ENCODE assay signal across 18 mouse cellular contexts in genomic region chr2:20145368-20145767, GRCm38 (mm10).
A peak's percentile ranks its signal among the peaks of the same experiment; 100 is the strongest.
DNase-seq lines count a peak whose midpoint lies in the region; ATAC-seq and TF ChIP-seq lines count a peak whose summit lies in the region.
"Had no signal": no experiment of that assay in that cellular context is flagged by ENCODE, and none has a peak within 500 bp of the region (broad histone marks: within the 10 kb centered on the region; RNA-seq: fewer than 3 reads in every experiment).

No protein-coding gene starts in this region.

- peak; percentile 55; the same call in 1 of the 2 replicates for ATAC-seq in forebrain, postnatal 0 days
- no peak for ATAC-seq in forebrain, embryonic 13.5 days
- ATAC-seq: lung, postnatal 0 days had no signal

- 38% methylated on average over 4 of the region's 4 CpGs for WGBS in forebrain, postnatal 0 days
- 64% methylated on average over 4 of the region's 4 CpGs for WGBS in forebrain, embryonic 13.5 days

- H3K4me2 ChIP-seq in forebrain, postnatal 0 days (ENCODE audit: low read depth) = no peak overlapping the region
- no peak overlapping the region for H3K4me2 ChIP-seq in forebrain, embryonic 13.5 days
- H3K4me2 ChIP-seq: heart, embryonic 13.5 days; neural tube, embryonic 13.5 days had no signal

- H3K27ac ChIP-seq in forebrain, postnatal 0 days (ENCODE audit: low read depth, low read length) = no peak overlapping the region
- no peak overlapping the region for H3K27ac ChIP-seq in forebrain, embryonic 13.5 days
- H3K27ac ChIP-seq: forebrain, embryonic 10.5 days; heart, embryonic 13.5 days; liver, embryonic 14.5 days; neural tube, embryonic 13.5 days had no signal

- DNase-seq in forebrain, postnatal 0 days = no peak
- peak; percentile 40 for DNase-seq in kidney, postnatal 14 days
- no peak for DNase-seq in kidney, adult 11 months
- peak; percentile 21 to 26 for DNase-seq in right cerebral cortex, adult 2 months (ENCODE audit: low spot score in 2 of 2)
- no peak for DNase-seq in right cerebral cortex, postnatal 4 days
- peak; percentile 18 to 29 for DNase-seq in right cerebral cortex, postnatal 10 days (ENCODE audit: low spot score in 2 of 2)
- DNase-seq in urinary bladder, adult 2 months (ENCODE audit: low spot score) = no peak
- DNase-seq: B cell, adult 2 months; cerebellum, adult 11 months; gastrocnemius, postnatal 36 days; heart, postnatal 4 days; thymus, adult 18-20 months had no signal

- H3K9ac ChIP-seq in forebrain, postnatal 0 days = no peak overlapping the region
- H3K9ac ChIP-seq in forebrain, embryonic 13.5 days = no peak overlapping the region
- H3K9ac ChIP-seq: heart, embryonic 13.5 days; liver, embryonic 14.5 days; neural tube, embryonic 13.5 days had no signal

- no peaks in the 10 kb centered on the region for H3K4me1 ChIP-seq in forebrain, postnatal 0 days (ENCODE audit: insufficient read depth)
- no peaks in the 10 kb centered on the region for H3K4me1 ChIP-seq in forebrain, embryonic 13.5 days
- H3K4me1 ChIP-seq: forebrain, embryonic 10.5 days; heart, embryonic 13.5 days; neural tube, embryonic 13.5 days had no signal

- H3K9me3 ChIP-seq in forebrain, postnatal 0 days (ENCODE audit: low read length) = no peaks in the 10 kb centered on the region
- no peaks in the 10 kb centered on the region for H3K9me3 ChIP-seq in forebrain, embryonic 13.5 days (replicated peaks)
- H3K9me3 ChIP-seq: forebrain, embryonic 10.5 days; heart, embryonic 13.5 days; neural tube, embryonic 13.5 days had no signal

- no peak for TF ChIP-seq CTCF in forebrain, postnatal 0 days (IDR thresholded peaks at IDR 0.05; ENCODE audit: low read depth)

- H3K27me3 ChIP-seq in forebrain, postnatal 0 days (ENCODE audit: insufficient read depth, low read length) = no peaks in the 10 kb centered on the region
- no peaks in the 10 kb centered on the region for H3K27me3 ChIP-seq in forebrain, embryonic 13.5 days
- H3K27me3 ChIP-seq: heart, embryonic 13.5 days; neural tube, embryonic 13.5 days had no signal

- no peak overlapping the region for H3K4me3 ChIP-seq in forebrain, postnatal 0 days (ENCODE audit: low read depth, low read length)
- H3K4me3 ChIP-seq in forebrain, embryonic 13.5 days = no peak overlapping the region
- H3K4me3 ChIP-seq: forebrain, embryonic 10.5 days; heart, embryonic 13.5 days; neural tube, embryonic 13.5 days had no signal

- no peaks in the 10 kb centered on the region for H3K36me3 ChIP-seq in forebrain, postnatal 0 days (ENCODE audit: insufficient read depth)
- H3K36me3 ChIP-seq in forebrain, embryonic 13.5 days (ENCODE audit: poor library complexity, severe bottlenecking) = no peaks in the 10 kb centered on the region
- H3K36me3 ChIP-seq: forebrain, embryonic 10.5 days; heart, embryonic 13.5 days; neural tube, embryonic 13.5 days had no signal

Comparison
In these comparisons a context has a peak if more than half of its experiments do, and no peak if none do; other contexts are left out.
1. DNase-seq: peak in kidney, postnatal 14 days (single experiment), right cerebral cortex, adult 2 months (2 of 2) and right cerebral cortex, postnatal 10 days (2 of 2); none in forebrain, postnatal 0 days (single experiment), kidney, adult 11 months (single experiment), right cerebral cortex, postnatal 4 days (single experiment) and urinary bladder, adult 2 months (single experiment).